Mouse (Mus musculus) induced T-regulatory cell, adult 2 months (primary cell): ENCODE data around the gene Bak1.
A peak's percentile ranks its signal among the peaks of the same experiment; 100 is the strongest.

Experiments
- DNase-seq: peaks from one replicate; pipeline ENCODE4 v3.0.0-alpha.2; 2012; ENCODE audit warnings: low read depth

Bak1 gene

GRCm38 (mm10) chr17:27028909-27029308, at the start of gene Bak1:
Gene Bak1, minus strand, starts transcription at chr17:27029009.
- DNase-seq = no peak

GRCm38 (mm10) chr17:27078499-27078898, 49.7 kb upstream of the Bak1 start:
- DNase-seq = no peak

GRCm38 (mm10) chr17:27077920-27078319, 49.1 kb upstream of the Bak1 start:
- peak; percentile 53 for DNase-seq

GRCm38 (mm10) chr17:27077133-27077532, 48.3 kb upstream of the Bak1 start:
- no peak for DNase-seq

- no peak for DNase-seq
These were observed 46.3 kb upstream of the Bak1 start for GRCm38 (mm10) chr17:27074849-27075745.

- no peak for DNase-seq
These were observed 45.4 kb upstream of the Bak1 start for GRCm38 (mm10) chr17:27074236-27074635.

GRCm38 (mm10) chr17:27073778-27074177, 45.0 kb upstream of the Bak1 start:
- no peak for DNase-seq

GRCm38 (mm10) chr17:27073126-27073525, 44.3 kb upstream of the Bak1 start:
- no peak for DNase-seq

- DNase-seq = no peak
These were observed 43.6 kb upstream of the Bak1 start for GRCm38 (mm10) chr17:27072363-27072762.

- DNase-seq = peak; percentile 53
These were observed 42.8 kb upstream of the Bak1 start for GRCm38 (mm10) chr17:27071630-27072029.

- no peak for DNase-seq
These were observed 42.1 kb upstream of the Bak1 start for GRCm38 (mm10) chr17:27070913-27071312.

- no peak for DNase-seq
These were observed 40.3 kb upstream of the Bak1 start for GRCm38 (mm10) chr17:27069071-27069470.

- no peak for DNase-seq
These were observed 37.3 kb upstream of the Bak1 start for GRCm38 (mm10) chr17:27066065-27066464.

GRCm38 (mm10) chr17:27064195-27064594, 35.4 kb upstream of the Bak1 start:
- DNase-seq = no peak

GRCm38 (mm10) chr17:27063717-27064116, 34.9 kb upstream of the Bak1 start:
- DNase-seq = no peak

- no peak for DNase-seq
These were observed 33.9 kb upstream of the Bak1 start for GRCm38 (mm10) chr17:27062684-27063083.

GRCm38 (mm10) chr17:27061727-27062126, 32.9 kb upstream of the Bak1 start:
- peak; percentile 25 for DNase-seq

- no peak for DNase-seq
These were observed 31.9 kb upstream of the Bak1 start for GRCm38 (mm10) chr17:27060698-27061097.

GRCm38 (mm10) chr17:27057517-27058055, 28.8 kb upstream of the Bak1 start:
- peak; percentile 65 for DNase-seq

- DNase-seq = peak; percentile 91
These were observed 28.2 kb upstream of the Bak1 start, which contains the start of gene Itpr3 for GRCm38 (mm10) chr17:27056812-27057516. Gene Itpr3, plus strand, starts transcription at chr17:27057304.

- DNase-seq = peak; percentile 95
These were observed 27.4 kb upstream of the Bak1 start for GRCm38 (mm10) chr17:27056170-27056569.

- peak; percentile 81 for DNase-seq
These were observed 22.7 kb upstream of the Bak1 start for GRCm38 (mm10) chr17:27051514-27051913.

- no peak for DNase-seq
These were observed 22.0 kb upstream of the Bak1 start for GRCm38 (mm10) chr17:27050853-27051252.
